20 mouse cellular contexts compared by ENCODE assay signal in genomic region chr1:104029670-104030069, GRCm38 (mm10).
DNase-seq lines count a peak whose midpoint lies in the region; ATAC-seq and TF ChIP-seq lines count a peak whose summit lies in the region.
"Had no signal": no experiment of that assay in that cellular context is flagged by ENCODE, and none has a peak within 500 bp of the region (broad histone marks: within the 10 kb centered on the region; RNA-seq: fewer than 3 reads in every experiment).

No protein-coding gene starts in this region.

- no peak overlapping the region for H3K4me2 ChIP-seq in forebrain, embryonic 14.5 days (ENCODE audit: low read length)
- H3K4me2 ChIP-seq in forebrain, postnatal 0 days (ENCODE audit: low read depth) = no peak overlapping the region
- H3K4me2 ChIP-seq in forebrain, embryonic 15.5 days (replicated peaks) = no peak overlapping the region
- no peak overlapping the region for H3K4me2 ChIP-seq in midbrain, embryonic 14.5 days (ENCODE audit: low read length)
- H3K4me2 ChIP-seq: heart, embryonic 11.5 days; hindbrain, embryonic 12.5 days; hindbrain, embryonic 15.5 days had no signal

- no peaks in the 10 kb centered on the region for H3K27me3 ChIP-seq in forebrain, embryonic 14.5 days (replicated peaks; ENCODE audit: control insufficient read depth, insufficient read depth, low read length)
- no peaks in the 10 kb centered on the region for H3K27me3 ChIP-seq in forebrain, postnatal 0 days (ENCODE audit: insufficient read depth, low read length)
- H3K27me3 ChIP-seq in forebrain, embryonic 15.5 days = no peaks in the 10 kb centered on the region
- no peaks in the 10 kb centered on the region for H3K27me3 ChIP-seq in midbrain, embryonic 14.5 days (ENCODE audit: control insufficient read depth, insufficient read depth, low read length)
- H3K27me3 ChIP-seq: hindbrain, embryonic 12.5 days; hindbrain, embryonic 15.5 days had no signal

- H3K9me3 ChIP-seq in forebrain, embryonic 14.5 days (replicated peaks; ENCODE audit: control insufficient read depth, low read length) = no peaks in the 10 kb centered on the region
- H3K9me3 ChIP-seq in forebrain, postnatal 0 days (ENCODE audit: low read length) = no peaks in the 10 kb centered on the region
- H3K9me3 ChIP-seq in forebrain, embryonic 15.5 days = no peaks in the 10 kb centered on the region
- H3K9me3 ChIP-seq in midbrain, embryonic 14.5 days (ENCODE audit: control insufficient read depth, low read length) = no peaks in the 10 kb centered on the region
- H3K9me3 ChIP-seq: hindbrain, embryonic 12.5 days; hindbrain, embryonic 15.5 days had no signal

- H3K4me1 ChIP-seq in forebrain, embryonic 14.5 days (ENCODE audit: control insufficient read depth, insufficient read depth, low read length) = no peaks in the 10 kb centered on the region
- no peaks in the 10 kb centered on the region for H3K4me1 ChIP-seq in forebrain, postnatal 0 days (ENCODE audit: insufficient read depth)
- no peaks in the 10 kb centered on the region for H3K4me1 ChIP-seq in forebrain, embryonic 15.5 days
- no peaks in the 10 kb centered on the region for H3K4me1 ChIP-seq in midbrain, embryonic 14.5 days (ENCODE audit: control insufficient read depth, insufficient read depth, low read length)
- H3K4me1 ChIP-seq: hindbrain, embryonic 12.5 days; hindbrain, embryonic 15.5 days had no signal

- ATAC-seq in forebrain, embryonic 14.5 days = peak; percentile 60
- ATAC-seq in forebrain, postnatal 0 days = no peak
- peak; percentile 46 for ATAC-seq in forebrain, embryonic 15.5 days (replicated peaks)
- ATAC-seq in midbrain, embryonic 14.5 days (ENCODE audit: low FRiP score, low TSS enrichment) = peak; percentile 65; the same call in 1 of the 2 replicates
- ATAC-seq: CD4-positive, CD25-positive, alpha-beta regulatory T cell, adult 4 months had no signal

- TF ChIP-seq POLR2A in brain, embryonic 14.5 days (IDR thresholded peaks at IDR 0.05; ENCODE audit: borderline replicate concordance, extremely low read depth, insufficient read depth, insufficient read length, poor library complexity, severe bottlenecking) = no peak

- H3K27ac ChIP-seq in forebrain, embryonic 14.5 days (ENCODE audit: low read depth, low read length) = no peak overlapping the region
- no peak overlapping the region for H3K27ac ChIP-seq in forebrain, postnatal 0 days (ENCODE audit: low read depth, low read length)
- H3K27ac ChIP-seq in forebrain, embryonic 15.5 days (replicated peaks) = no peak overlapping the region
- no peak overlapping the region for H3K27ac ChIP-seq in midbrain, embryonic 14.5 days (replicated peaks; ENCODE audit: low read depth, low read length)
- H3K27ac ChIP-seq: hindbrain, embryonic 12.5 days; hindbrain, embryonic 15.5 days had no signal

- no peak overlapping the region for H3K9ac ChIP-seq in forebrain, embryonic 14.5 days (ENCODE audit: low read length)
- no peak overlapping the region for H3K9ac ChIP-seq in forebrain, postnatal 0 days
- H3K9ac ChIP-seq in forebrain, embryonic 15.5 days (replicated peaks) = no peak overlapping the region
- H3K9ac ChIP-seq in midbrain, embryonic 14.5 days (replicated peaks; ENCODE audit: low read length) = no peak overlapping the region
- H3K9ac ChIP-seq: hindbrain, embryonic 12.5 days; hindbrain, embryonic 15.5 days had no signal

- no peaks in the 10 kb centered on the region for H3K36me3 ChIP-seq in forebrain, embryonic 14.5 days (ENCODE audit: control insufficient read depth, insufficient read depth, low read length)
- no peaks in the 10 kb centered on the region for H3K36me3 ChIP-seq in forebrain, postnatal 0 days (ENCODE audit: insufficient read depth)
- no peaks in the 10 kb centered on the region for H3K36me3 ChIP-seq in forebrain, embryonic 15.5 days
- no peaks in the 10 kb centered on the region for H3K36me3 ChIP-seq in midbrain, embryonic 14.5 days (ENCODE audit: control insufficient read depth, insufficient read depth, low read length)
- H3K36me3 ChIP-seq: hindbrain, embryonic 12.5 days; hindbrain, embryonic 15.5 days had no signal

- no peak for TF ChIP-seq CTCF in forebrain, postnatal 0 days (IDR thresholded peaks at IDR 0.05; ENCODE audit: low read depth)
- TF ChIP-seq CTCF in brain, embryonic 14.5 days (IDR thresholded peaks at IDR 0.05; ENCODE audit: borderline replicate concordance, extremely low read depth, insufficient read depth, insufficient read length) = no peak

- peak; percentile 34 for DNase-seq in forebrain, embryonic 14.5 days (ENCODE audit: low spot score)
- DNase-seq in forebrain, postnatal 0 days = no peak
- DNase-seq in brain, embryonic 14.5 days (ENCODE audit: low read depth) = peak; percentile 65
- DNase-seq in midbrain, embryonic 14.5 days = peak; percentile 22
- no peak for DNase-seq in layer of hippocampus, adult 9-11 months
- no peak for DNase-seq in spleen, adult 18-20 months
- DNase-seq in gastrocnemius, postnatal 25 days = no peak
- DNase-seq: adrenal gland, adult 2 months; adrenal gland, postnatal 14 days; cerebellum, adult 11-12 months; cerebellum, adult 8-10 months; cerebellum, postnatal 10 days; cerebellum, postnatal 36 days; gastrocnemius, postnatal 10 days; heart, adult 11 months had no signal

- no peak overlapping the region for H3K4me3 ChIP-seq in forebrain, embryonic 14.5 days (ENCODE audit: low read depth, low read length)
- H3K4me3 ChIP-seq in forebrain, postnatal 0 days (ENCODE audit: low read depth, low read length) = no peak overlapping the region
- no peak overlapping the region for H3K4me3 ChIP-seq in forebrain, embryonic 15.5 days
- no peak overlapping the region for H3K4me3 ChIP-seq in midbrain, embryonic 14.5 days (replicated peaks; ENCODE audit: low read depth, low read length)
- H3K4me3 ChIP-seq: hindbrain, embryonic 12.5 days; hindbrain, embryonic 15.5 days had no signal

Comparison
In these comparisons a context has a peak if more than half of its experiments do, and no peak if none do; other contexts are left out.
1. DNase-seq: peak in forebrain, embryonic 14.5 days (single experiment), brain, embryonic 14.5 days (single experiment) and midbrain, embryonic 14.5 days (single experiment); none in forebrain, postnatal 0 days (single experiment), layer of hippocampus, adult 9-11 months (single experiment), spleen, adult 18-20 months (0 of 2) and gastrocnemius, postnatal 25 days (single experiment).